Mouse (Mus musculus) heart, adult 2 months (tissue): ENCODE measurements at regions not wholly inside any gene's neighbourhood (a gene's known extent, or its start where the extent isn't known, plus 50 kb on each side); places are given as distances from the start of the nearest gene placed in this dataset.

Source experiments
- CTCF ChIP-seq: fragments of 200-600 bp; IDR thresholded peaks from 2 replicates; pipeline ENCODE4 v1.8.1; 2022; ENCODE audit warnings: antibody characterized with exemption, mild to moderate bottlenecking, moderate library complexity
- EP300 ChIP-seq: fragments of 200-500 bp; IDR thresholded peaks from 2 replicates; pipeline ENCODE4 v1.6.1; 2011; ENCODE audit warnings: low read depth, low read length, control low read depth; ENCODE audit not compliant: insufficient read depth
- POLR2A ChIP-seq: fragments of 200-500 bp; IDR thresholded peaks from 2 replicates; pipeline ENCODE4 v1.6.1; 2011; ENCODE audit warnings: mild to moderate bottlenecking, low read depth, low read length, control low read depth; ENCODE audit not compliant: insufficient read depth

DNA sequence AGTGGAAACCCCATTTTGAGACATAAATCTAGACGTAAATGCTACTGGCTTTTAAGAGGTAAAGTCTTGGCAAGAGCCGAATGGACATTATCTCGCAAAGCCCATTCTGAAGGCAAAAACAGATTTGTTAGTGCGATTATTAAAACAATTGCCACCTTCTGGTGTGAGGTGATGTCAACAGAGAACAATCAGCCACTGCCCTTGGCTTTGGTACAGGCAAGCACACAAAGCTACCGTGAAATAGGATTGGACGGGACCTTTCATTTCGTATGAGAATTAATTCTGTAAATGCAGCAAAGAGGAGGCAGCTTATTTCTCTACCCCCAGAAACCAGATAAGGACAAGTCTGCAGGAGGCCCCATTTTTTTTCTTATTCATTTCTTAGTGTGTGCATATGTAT is 52.5 kb upstream of the Tenm3 start:
- TF ChIP-seq CTCF, result no peak
- TF ChIP-seq POLR2A, result no peak
- no peak for TF ChIP-seq EP300
